Mouse (Mus musculus): ENCODE results near the gene Nell2. TPM values are rescaled to one million over a fixed set of nuclear protein-coding genes. Genes with fewer than 3 reads are reported as not detected.

Nell2 gene
- polyA plus RNA-seq, 1 experiment = 0.62 TPM

DNA sequence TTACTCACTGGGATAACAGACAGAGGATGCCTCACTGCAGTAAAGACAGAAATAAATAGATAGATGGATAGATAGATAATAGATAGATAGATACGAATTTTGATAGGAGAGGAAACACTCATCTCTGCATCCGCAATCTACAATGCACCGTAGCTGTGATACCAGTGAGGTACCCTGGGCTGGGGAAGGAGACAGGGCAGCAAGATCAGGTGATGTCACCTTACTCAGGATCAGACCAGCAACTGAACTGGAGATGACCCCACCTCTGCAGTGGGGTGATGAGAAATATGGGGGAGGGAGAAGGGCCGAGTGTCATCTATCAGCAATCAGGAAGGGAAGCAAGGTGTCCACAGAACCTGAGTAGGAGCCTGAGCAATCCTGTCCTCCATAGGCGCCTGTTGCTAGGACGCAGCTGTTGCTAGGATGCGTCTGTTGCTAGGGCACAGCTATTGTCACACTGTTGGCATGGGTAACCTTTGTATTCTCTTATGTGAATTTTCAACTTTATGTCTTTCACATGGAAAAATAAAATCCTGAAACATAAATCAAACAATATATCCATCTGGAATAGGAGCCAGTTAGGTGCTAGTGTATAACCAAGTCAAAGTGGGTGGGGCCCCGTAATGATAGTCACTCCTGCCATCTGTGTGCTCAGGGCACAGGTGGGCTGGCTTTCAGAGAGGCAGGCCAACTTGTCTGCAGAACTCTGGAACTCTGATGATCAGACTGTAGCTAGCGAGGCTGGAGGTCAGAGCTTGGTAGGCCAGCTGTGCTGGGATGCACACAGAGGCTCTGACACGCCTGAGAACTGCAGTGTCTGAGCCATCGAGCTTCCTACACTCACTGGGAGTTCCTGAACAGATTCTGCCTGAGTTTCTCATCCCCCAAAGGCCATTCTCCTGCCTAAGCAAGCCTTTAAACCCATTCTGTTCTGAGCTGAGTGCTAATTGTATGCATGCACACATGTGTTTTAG, 193.7 kb downstream of the Nell2 start:
- TF ChIP-seq MAX (IDR thresholded peaks at IDR 0.05) (no peak), CTCF (IDR thresholded peaks at IDR 0.05; ENCODE audit: control insufficient read depth, insufficient read depth, insufficient read length) (no peak), MYOG (IDR thresholded peaks at IDR 0.05; ENCODE audit: control insufficient read depth, extremely low read depth, insufficient read length) (no peak), USF1 (IDR thresholded peaks at IDR 0.05; ENCODE audit: low read depth) (no peak), CEBPB (IDR thresholded peaks at IDR 0.05; ENCODE audit: low read depth) (no peak), FOSL1 (IDR thresholded peaks at IDR 0.05; ENCODE audit: insufficient read depth, low read length, poor library complexity, severe bottlenecking) (no peak), MYOD1 (IDR thresholded peaks at IDR 0.05; ENCODE audit: control insufficient read depth, insufficient read length, low read depth) (no peak)
- H3K36me3 ChIP-seq (ENCODE audit: control insufficient read depth, insufficient read depth) = no peaks in the 10 kb centered on the region
- H3K79me3 ChIP-seq (ENCODE audit: low read depth) = no peaks in the 10 kb centered on the region
- H3K4me3 ChIP-seq (ENCODE audit: insufficient read depth, poor library complexity, severe bottlenecking) = no peak overlapping the region
- no peak overlapping the region for H3ac ChIP-seq (ENCODE audit: control insufficient read depth, insufficient read length, low read depth)
- no peaks in the 10 kb centered on the region for H3K27me3 ChIP-seq (ENCODE audit: control insufficient read depth, insufficient read depth, insufficient read length)
- H3K79me2 ChIP-seq (ENCODE audit: control insufficient read depth, insufficient read depth) = no peaks in the 10 kb centered on the region

DNA sequence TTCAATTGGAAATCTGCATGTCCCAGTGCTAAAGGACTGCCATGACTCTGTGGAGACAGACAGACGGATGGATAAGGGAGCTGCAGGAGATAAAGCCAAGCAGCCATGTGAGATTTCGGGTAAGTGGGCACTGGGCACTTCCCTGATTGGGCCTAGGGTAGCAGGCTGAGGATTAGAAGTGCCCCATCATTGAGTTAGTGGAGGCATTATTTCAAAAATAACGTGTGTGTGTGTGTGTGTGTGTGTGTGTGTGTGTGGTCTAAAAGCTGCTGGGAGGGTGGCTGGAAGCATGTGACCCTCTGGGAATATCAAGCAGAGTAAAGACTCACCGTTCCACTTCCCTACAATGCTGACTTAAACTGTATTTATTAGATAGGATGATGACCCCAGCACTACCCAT, 195.1 kb downstream of the Nell2 start:
- no peaks in the 10 kb centered on the region for H3K79me3 ChIP-seq (ENCODE audit: low read depth)
- TF ChIP-seq CEBPB (IDR thresholded peaks at IDR 0.05; ENCODE audit: low read depth) (no peak), CTCF (IDR thresholded peaks at IDR 0.05; ENCODE audit: control insufficient read depth, insufficient read depth, insufficient read length) (no peak), MYOG (IDR thresholded peaks at IDR 0.05; ENCODE audit: control insufficient read depth, extremely low read depth, insufficient read length) (no peak), FOSL1 (IDR thresholded peaks at IDR 0.05; ENCODE audit: insufficient read depth, low read length, poor library complexity, severe bottlenecking) (no peak), USF1 (IDR thresholded peaks at IDR 0.05; ENCODE audit: low read depth) (no peak), MAX (IDR thresholded peaks at IDR 0.05) (no peak), MYOD1 (IDR thresholded peaks at IDR 0.05; ENCODE audit: control insufficient read depth, insufficient read length, low read depth) (no peak)

GRCm38 (mm10) chr15:95330926-95331325, 197.4 kb downstream of the Nell2 start:
- Histone ChIP-seq H3K36me3 (ENCODE audit: control insufficient read depth, insufficient read depth) (no peaks in the 10 kb centered on the region), H3K79me2 (ENCODE audit: control insufficient read depth, insufficient read depth) (no peaks in the 10 kb centered on the region), H3K27me3 (ENCODE audit: control insufficient read depth, insufficient read depth, insufficient read length) (no peaks in the 10 kb centered on the region), H3ac (ENCODE audit: control insufficient read depth, insufficient read length, low read depth) (no peak overlapping the region), H3K79me3 (ENCODE audit: low read depth) (no peaks in the 10 kb centered on the region), H3K4me3 (ENCODE audit: insufficient read depth, poor library complexity, severe bottlenecking) (no peak overlapping the region)
- TF ChIP-seq MYOG (IDR thresholded peaks at IDR 0.05; ENCODE audit: control insufficient read depth, extremely low read depth, insufficient read length) = no peak
- TF ChIP-seq USF1 (IDR thresholded peaks at IDR 0.05; ENCODE audit: low read depth) = no peak
- TF ChIP-seq MYOD1 (IDR thresholded peaks at IDR 0.05; ENCODE audit: control insufficient read depth, insufficient read length, low read depth) = no peak
- no peak for TF ChIP-seq FOSL1 (IDR thresholded peaks at IDR 0.05; ENCODE audit: insufficient read depth, low read length, poor library complexity, severe bottlenecking)
- TF ChIP-seq CTCF (IDR thresholded peaks at IDR 0.05; ENCODE audit: control insufficient read depth, insufficient read depth, insufficient read length) = no peak
- no peak for TF ChIP-seq CEBPB (IDR thresholded peaks at IDR 0.05; ENCODE audit: low read depth)
- TF ChIP-seq MAX (IDR thresholded peaks at IDR 0.05) = no peak

More for the DNA sequence above, 195.1 kb downstream of the Nell2 start:
- no peaks in the 10 kb centered on the region for H3K79me2 ChIP-seq (ENCODE audit: control insufficient read depth, insufficient read depth)
- no peaks in the 10 kb centered on the region for H3K36me3 ChIP-seq (ENCODE audit: control insufficient read depth, insufficient read depth)
- H3ac ChIP-seq (ENCODE audit: control insufficient read depth, insufficient read length, low read depth) = no peak overlapping the region
- H3K27me3 ChIP-seq (ENCODE audit: control insufficient read depth, insufficient read depth, insufficient read length) = no peaks in the 10 kb centered on the region
- no peak overlapping the region for H3K4me3 ChIP-seq (ENCODE audit: insufficient read depth, poor library complexity, severe bottlenecking)

DNA sequence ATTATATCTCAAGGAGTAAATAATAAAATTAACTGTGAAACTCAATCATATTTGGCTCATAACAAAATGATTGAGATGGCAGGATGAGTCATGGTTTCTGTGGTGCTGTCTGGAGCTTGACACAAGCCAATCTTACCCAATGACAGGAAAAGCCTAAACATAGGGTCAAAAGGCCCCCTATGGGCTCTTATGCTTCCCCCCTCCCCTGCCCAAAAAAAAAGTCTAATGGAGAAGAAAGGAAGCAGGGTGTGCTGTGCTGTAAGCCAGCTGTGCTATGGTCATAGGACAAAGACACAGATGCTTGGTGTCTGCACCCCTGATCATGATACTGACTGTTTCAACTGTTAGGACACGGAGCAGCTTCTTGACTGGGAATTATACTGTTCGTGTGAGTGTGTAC, 205.6 kb downstream of the Nell2 start:
- no peaks in the 10 kb centered on the region for H3K79me2 ChIP-seq (ENCODE audit: control insufficient read depth, insufficient read depth)
- H3K36me3 ChIP-seq (ENCODE audit: control insufficient read depth, insufficient read depth) = no peaks in the 10 kb centered on the region
- H3K79me3 ChIP-seq (ENCODE audit: low read depth) = no peaks in the 10 kb centered on the region
- H3K4me3 ChIP-seq (ENCODE audit: insufficient read depth, poor library complexity, severe bottlenecking) = no peak overlapping the region
- H3ac ChIP-seq (ENCODE audit: control insufficient read depth, insufficient read length, low read depth) = no peak overlapping the region
- no peak for TF ChIP-seq FOSL1 (IDR thresholded peaks at IDR 0.05; ENCODE audit: insufficient read depth, low read length, poor library complexity, severe bottlenecking)
- no peak for TF ChIP-seq MYOG (IDR thresholded peaks at IDR 0.05; ENCODE audit: control insufficient read depth, extremely low read depth, insufficient read length)
- no peak for TF ChIP-seq CEBPB (IDR thresholded peaks at IDR 0.05; ENCODE audit: low read depth)
- no peak for TF ChIP-seq MAX (IDR thresholded peaks at IDR 0.05)
- TF ChIP-seq USF1 (IDR thresholded peaks at IDR 0.05; ENCODE audit: low read depth) = no peak
- no peak for TF ChIP-seq CTCF (IDR thresholded peaks at IDR 0.05; ENCODE audit: control insufficient read depth, insufficient read depth, insufficient read length)
- no peak for TF ChIP-seq MYOD1 (IDR thresholded peaks at IDR 0.05; ENCODE audit: control insufficient read depth, insufficient read length, low read depth)
- H3K27me3 ChIP-seq (ENCODE audit: control insufficient read depth, insufficient read depth, insufficient read length) = no peaks in the 10 kb centered on the region

DNA sequence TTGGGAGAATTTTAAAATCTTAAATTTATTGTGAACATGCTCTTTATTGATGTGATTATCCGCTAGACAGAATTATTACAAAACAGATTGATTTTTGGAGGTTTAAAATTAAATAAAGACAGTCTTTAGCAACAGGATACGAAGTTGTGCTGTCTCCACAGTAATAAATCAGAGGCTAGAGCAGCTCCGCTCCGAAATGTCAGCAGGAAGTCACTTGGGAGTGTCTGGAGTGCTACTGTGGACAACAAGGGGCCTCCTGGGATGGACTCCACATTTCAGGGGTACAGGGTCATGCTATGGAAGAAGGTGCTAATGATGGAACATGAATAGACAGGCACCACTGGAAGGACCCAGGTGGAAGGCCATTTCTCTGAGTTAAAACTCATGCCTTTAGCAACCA, 211.7 kb downstream of the Nell2 start:
- no peaks in the 10 kb centered on the region for H3K27me3 ChIP-seq (ENCODE audit: control insufficient read depth, insufficient read depth, insufficient read length)
- no peak for TF ChIP-seq MAX (IDR thresholded peaks at IDR 0.05)
- no peak for TF ChIP-seq MYOD1 (IDR thresholded peaks at IDR 0.05; ENCODE audit: control insufficient read depth, insufficient read length, low read depth)
- no peak for TF ChIP-seq MYOG (IDR thresholded peaks at IDR 0.05; ENCODE audit: control insufficient read depth, extremely low read depth, insufficient read length)
- no peak for TF ChIP-seq USF1 (IDR thresholded peaks at IDR 0.05; ENCODE audit: low read depth)
- no peak for TF ChIP-seq CEBPB (IDR thresholded peaks at IDR 0.05; ENCODE audit: low read depth)
- no peak for TF ChIP-seq FOSL1 (IDR thresholded peaks at IDR 0.05; ENCODE audit: insufficient read depth, low read length, poor library complexity, severe bottlenecking)
- TF ChIP-seq CTCF (IDR thresholded peaks at IDR 0.05; ENCODE audit: control insufficient read depth, insufficient read depth, insufficient read length) = no peak
- no peak overlapping the region for H3ac ChIP-seq (ENCODE audit: control insufficient read depth, insufficient read length, low read depth)
- H3K79me2 ChIP-seq (ENCODE audit: control insufficient read depth, insufficient read depth) = no peaks in the 10 kb centered on the region
- H3K79me3 ChIP-seq (ENCODE audit: low read depth) = no peaks in the 10 kb centered on the region
- H3K4me3 ChIP-seq (ENCODE audit: insufficient read depth, poor library complexity, severe bottlenecking) = no peak overlapping the region
- no peaks in the 10 kb centered on the region for H3K36me3 ChIP-seq (ENCODE audit: control insufficient read depth, insufficient read depth)
